Mouse (Mus musculus): Measurements from ENCODE around the gene Traf3ip1.

GRCm38 (mm10) chr1:91448688-91449087 is 45.8 kb upstream of the Traf3ip1 start:
- TF ChIP-seq CTCF (IDR thresholded peaks at IDR 0.05; ENCODE audit: control insufficient read depth, insufficient read depth, low read length) (no peak), POLR2A (IDR thresholded peaks at IDR 0.05; ENCODE audit: borderline replicate concordance, control insufficient read depth, low read depth, low read length) (no peak)
